Mouse (Mus musculus) liver, postnatal 0 days (tissue): Measurements from ENCODE around the gene Brpf3.

ENCODE experiments used
- CTCF ChIP-seq: sonication (generic); IDR thresholded peaks from 2 replicates; pipeline ENCODE4 v1.5.1; 2016; ENCODE audit warnings: antibody characterized with exemption, low read depth
- EP300 ChIP-seq: IDR thresholded peaks from 2 replicates; pipeline ENCODE4 v1.6.1; 2016; ENCODE audit warnings: antibody characterized with exemption, low read depth, mild to moderate bottlenecking

DNA sequence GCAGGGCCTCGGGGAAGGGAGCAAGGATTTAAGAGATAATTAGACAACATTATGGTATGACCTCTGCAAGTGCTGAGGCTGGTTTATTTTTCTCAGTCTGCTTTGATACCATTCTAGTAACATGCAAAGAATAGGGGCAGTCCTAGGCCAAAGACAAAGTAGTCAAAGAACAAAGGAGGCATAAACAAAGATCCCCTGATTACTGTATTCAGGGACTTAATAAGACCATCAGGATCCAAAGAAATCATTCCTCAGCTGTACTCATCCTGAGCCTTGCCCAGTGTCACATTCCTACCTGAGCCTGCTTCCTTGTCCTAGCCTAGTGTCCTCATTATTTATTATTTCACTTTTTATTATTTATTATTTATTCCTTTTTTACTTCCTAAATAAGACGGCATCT, 19.3 kb downstream of the Brpf3 start:
- TF ChIP-seq CTCF (no peak), EP300 (no peak)
